Mouse (Mus musculus): ENCODE measurements around the gene Derl3. TPM values are rescaled to one million over a fixed set of nuclear protein-coding genes. Genes with fewer than 3 reads are reported as not detected.

Derl3 gene
- polyA plus RNA-seq, 1 experiment from 2014 or later, result 1.8 TPM

DNA sequence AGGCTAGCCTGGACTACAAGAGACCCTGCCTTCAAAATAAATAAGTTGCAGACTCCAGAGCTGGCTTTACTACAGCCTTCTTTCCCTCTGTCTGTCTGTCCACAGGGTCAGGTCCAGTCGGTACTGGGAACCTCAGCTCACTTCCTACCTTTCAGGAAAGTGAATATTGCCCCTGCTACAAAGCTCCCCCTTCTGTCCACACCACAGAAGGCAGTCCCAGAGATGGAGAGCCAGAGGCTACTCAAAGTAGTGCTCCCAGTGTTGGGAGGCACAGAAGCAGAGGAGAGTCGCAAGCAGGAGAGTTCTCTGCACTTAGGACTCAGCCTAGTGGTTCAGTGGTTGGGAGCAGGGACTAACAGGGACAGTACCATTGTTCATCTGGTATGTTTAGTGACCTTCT is 31.1 kb downstream of the Derl3 start:
- Histone ChIP-seq H3K36me3 (peaks cover 40% of the 10 kb centered on the region), H3K4me1 (replicated peaks) (peaks cover 30% of the 10 kb centered on the region), H3K27me3 (0 out of 2 replicates have a peak, but pooled peaks cover 2% of the 10 kb centered on the region), H3K9ac (no peak overlapping the region), H3K9me3 (no peaks in the 10 kb centered on the region), H3K4me2 (no peak overlapping the region), H3K4me3 (no peak overlapping the region), H3K27ac (no peak overlapping the region)
- 60% methylated on average over 2 of the region's 2 CpGs for WGBS
- no peak for ATAC-seq (ENCODE audit: low FRiP score)

- ATAC-seq (ENCODE audit: low FRiP score), result no peak
- H3K9me3 ChIP-seq, result no peaks in the 10 kb centered on the region
- no peak overlapping the region for H3K4me2 ChIP-seq
- no peak overlapping the region for H3K27ac ChIP-seq
- no peak overlapping the region for H3K9ac ChIP-seq
- 78% methylated on average over 13 of the region's 13 CpGs for WGBS
- H3K36me3 ChIP-seq, result peaks cover 40% of the 10 kb centered on the region
- peaks cover 31% of the 10 kb centered on the region for H3K4me1 ChIP-seq (replicated peaks)
- peaks cover 20% of the 10 kb centered on the region; the same call in 1 of the 2 replicates for H3K27me3 ChIP-seq
- no peak overlapping the region for H3K4me3 ChIP-seq
Measured at GRCm38 (mm10) chr10:75926396-75926795, 33.2 kb downstream of the Derl3 start.

DNA sequence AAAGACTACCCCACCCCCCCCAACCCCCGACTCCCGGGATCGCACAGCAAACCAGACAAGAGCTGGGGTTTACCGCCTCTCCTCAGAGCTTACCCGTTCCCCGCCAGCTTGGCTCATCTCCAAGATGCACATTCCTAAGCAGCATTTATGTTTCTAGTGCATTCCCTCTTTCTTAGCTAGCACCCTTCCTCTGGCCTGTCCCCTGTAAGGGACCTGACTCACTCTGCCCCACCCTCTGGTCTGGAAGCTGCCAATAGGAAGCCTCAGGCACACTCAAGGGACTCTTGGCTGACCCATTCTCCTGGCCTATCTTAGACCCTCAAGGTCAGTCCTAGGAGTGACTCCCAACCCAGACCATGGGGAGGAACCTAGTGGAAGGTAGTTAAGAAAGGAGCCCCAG is 37.1 kb downstream of the Derl3 start:
- H3K9me3 ChIP-seq, result no peaks in the 10 kb centered on the region
- ATAC-seq (ENCODE audit: low FRiP score), result no peak
- H3K4me1 ChIP-seq (replicated peaks), result peaks cover 36% of the 10 kb centered on the region
- peaks cover 24% of the 10 kb centered on the region for H3K36me3 ChIP-seq
- H3K27ac ChIP-seq, result no peak overlapping the region
- H3K4me2 ChIP-seq, result peak overlapping the region; percentile 93
- H3K27me3 ChIP-seq, result peaks cover 41% of the 10 kb centered on the region
- H3K9ac ChIP-seq, result no peak overlapping the region
- 20% methylated on average over 6 of the region's 6 CpGs for WGBS
- H3K4me3 ChIP-seq, result peak overlapping the region; percentile 51

DNA sequence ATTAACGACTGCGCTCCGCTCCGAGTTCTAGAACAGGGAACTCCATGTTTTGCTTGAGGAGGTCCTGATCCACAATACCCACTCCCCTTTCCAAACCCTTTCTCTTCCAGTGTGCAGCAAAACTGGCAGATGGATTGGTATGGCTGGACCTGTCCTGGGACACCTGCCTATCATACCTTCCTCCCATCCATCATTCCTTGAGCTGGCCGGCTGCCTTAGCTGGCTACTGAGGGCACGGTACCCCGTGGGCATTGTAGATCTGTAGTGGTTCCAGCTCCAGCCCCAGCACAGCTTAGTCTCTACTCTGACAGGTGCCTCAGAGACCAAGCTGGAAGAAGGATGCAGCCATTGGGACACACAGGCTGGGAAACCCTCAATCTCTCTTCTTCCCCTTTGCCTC is 38.1 kb downstream of the Derl3 start:
- H3K4me2 ChIP-seq, result peak overlapping the region; percentile 93
- peaks cover 46% of the 10 kb centered on the region for H3K4me1 ChIP-seq (replicated peaks)
- H3K27ac ChIP-seq, result no peak overlapping the region
- H3K27me3 ChIP-seq, result peaks cover 50% of the 10 kb centered on the region
- 24% methylated on average over 7 of the region's 7 CpGs for WGBS
- peak overlapping the region; percentile 87 for H3K9ac ChIP-seq
- peak overlapping the region; percentile 51 for H3K4me3 ChIP-seq
- H3K36me3 ChIP-seq, result peaks cover 16% of the 10 kb centered on the region
- ATAC-seq (ENCODE audit: low FRiP score), result no peak
- H3K9me3 ChIP-seq, result no peaks in the 10 kb centered on the region

DNA sequence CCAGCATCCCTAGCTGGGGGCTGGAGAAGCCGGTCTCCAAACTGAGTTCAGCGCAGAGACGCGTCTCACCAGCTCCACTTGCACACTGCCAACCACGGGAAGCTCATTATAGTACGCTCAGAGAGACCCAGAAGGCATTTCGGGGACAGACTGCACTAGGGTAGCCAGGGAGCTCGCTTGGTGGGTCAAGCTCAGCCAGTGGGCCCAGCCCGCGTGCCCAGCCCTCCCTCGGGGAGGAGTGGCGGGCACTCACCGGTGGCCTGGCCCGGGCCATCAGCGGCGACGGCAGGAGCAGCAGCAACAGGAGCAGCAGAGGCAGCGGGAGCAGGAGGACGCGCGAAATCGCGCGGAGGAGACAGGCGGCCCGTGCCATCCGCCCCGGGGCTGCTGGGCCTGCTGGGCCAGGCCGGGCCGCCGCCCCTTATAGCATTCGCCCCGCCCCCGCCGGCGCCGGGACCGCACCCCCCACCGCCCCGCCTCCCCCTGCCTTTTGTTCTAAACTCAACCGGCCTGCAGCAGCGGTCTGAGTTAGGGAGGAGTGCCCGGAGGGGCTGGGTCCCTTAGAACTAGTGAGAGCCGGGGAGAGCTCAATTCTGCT is 39.0 kb downstream of the Derl3 start:
- peaks cover 59% of the 10 kb centered on the region for H3K27me3 ChIP-seq

DNA sequence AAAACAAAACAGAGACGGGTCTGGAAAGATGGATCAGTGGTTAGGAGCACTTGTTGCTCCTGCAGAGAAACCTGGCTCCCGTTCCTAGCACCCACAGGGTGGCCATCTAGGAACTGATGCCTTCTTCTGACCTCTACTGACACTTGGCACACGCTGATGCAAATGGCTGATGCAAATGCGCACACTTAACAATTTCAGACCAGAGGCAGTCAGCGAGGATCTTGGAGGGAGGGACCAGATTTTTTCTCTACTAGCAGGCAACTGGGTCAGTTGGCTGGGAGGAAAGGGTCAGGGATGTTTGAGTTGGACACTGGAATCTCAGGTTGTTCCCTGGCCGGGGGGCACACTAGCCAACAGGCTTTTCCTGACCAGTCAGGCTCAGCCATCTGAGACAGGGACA is 39.7 kb downstream of the Derl3 start, which contains the start of gene Chchd10:
Gene Chchd10 (plus strand): TSS at position 240 of the 400 bp plus-strand sequence.
- Histone ChIP-seq H3K36me3 (peaks cover 3% of the 10 kb centered on the region; the same call in 1 of the 2 replicates), H3K9ac (peak within 1 kb of the TSS; percentile 87), H3K9me3 (no peaks in the 10 kb centered on the region), H3K4me3 (peak within 1 kb of the TSS; percentile 51), H3K27me3 (peaks cover 66% of the 10 kb centered on the region), H3K27ac (peak within 1 kb of the TSS; percentile 40; the same call in 1 of the 2 replicates), H3K4me2 (peak within 1 kb of the TSS; percentile 93), H3K4me1 (replicated peaks) (peaks cover 56% of the 10 kb centered on the region)
- ATAC-seq (ENCODE audit: low FRiP score), result no peak
- 21% methylated on average over 6 of the region's 6 CpGs for WGBS

More for the DNA sequence above, 39.0 kb downstream of the Derl3 start:
- Histone ChIP-seq H3K4me3 (peak overlapping the region; percentile 51), H3K4me2 (peak overlapping the region; percentile 93), H3K9me3 (no peaks in the 10 kb centered on the region), H3K9ac (peak overlapping the region; percentile 87), H3K4me1 (replicated peaks) (peaks cover 48% of the 10 kb centered on the region), H3K27ac (peak overlapping the region; percentile 40; the same call in 1 of the 2 replicates), H3K36me3 (peaks cover 9% of the 10 kb centered on the region; the same call in 1 of the 2 replicates)
- peak; percentile 37 for ATAC-seq (ENCODE audit: low FRiP score)
- WGBS, result 1% methylated on average over 22 of the region's 44 CpGs

- H3K9me3 ChIP-seq, result no peaks in the 10 kb centered on the region
- no peak overlapping the region for H3K9ac ChIP-seq
- H3K27ac ChIP-seq, result no peak overlapping the region
- ATAC-seq (ENCODE audit: low FRiP score), result no peak
- peaks cover 69% of the 10 kb centered on the region for H3K27me3 ChIP-seq
- peaks cover 54% of the 10 kb centered on the region for H3K4me1 ChIP-seq (replicated peaks)
- peak overlapping the region; percentile 90 for H3K4me2 ChIP-seq
- peak overlapping the region; percentile 57 for H3K4me3 ChIP-seq
- 53% methylated on average over 1 of the region's 1 CpGs for WGBS
- H3K36me3 ChIP-seq, result no peaks in the 10 kb centered on the region
Measured at GRCm38 (mm10) chr10:75934991-75935390, 41.8 kb downstream of the Derl3 start.

- peaks cover 51% of the 10 kb centered on the region for H3K4me1 ChIP-seq (replicated peaks)
- ATAC-seq (ENCODE audit: low FRiP score), result peak; percentile 71
- H3K27ac ChIP-seq, result peak within 1 kb of the TSS; percentile 71; the same call in 1 of the 2 replicates
- H3K27me3 ChIP-seq, result peaks cover 61% of the 10 kb centered on the region
- peak within 1 kb of the TSS; percentile 57 for H3K4me3 ChIP-seq
- peak within 1 kb of the TSS; percentile 75 for H3K9ac ChIP-seq
- 2% methylated on average over 51 of the region's 51 CpGs for WGBS
- H3K4me2 ChIP-seq, result peak within 1 kb of the TSS; percentile 90
- no peaks in the 10 kb centered on the region for H3K9me3 ChIP-seq
- no peaks in the 10 kb centered on the region for H3K36me3 ChIP-seq
Measured at GRCm38 (mm10) chr10:75935680-75936541, 42.7 kb downstream of the Derl3 start, which contains the start of gene Mmp11. Gene Mmp11 (minus strand): TSS chr10:75936496.

DNA sequence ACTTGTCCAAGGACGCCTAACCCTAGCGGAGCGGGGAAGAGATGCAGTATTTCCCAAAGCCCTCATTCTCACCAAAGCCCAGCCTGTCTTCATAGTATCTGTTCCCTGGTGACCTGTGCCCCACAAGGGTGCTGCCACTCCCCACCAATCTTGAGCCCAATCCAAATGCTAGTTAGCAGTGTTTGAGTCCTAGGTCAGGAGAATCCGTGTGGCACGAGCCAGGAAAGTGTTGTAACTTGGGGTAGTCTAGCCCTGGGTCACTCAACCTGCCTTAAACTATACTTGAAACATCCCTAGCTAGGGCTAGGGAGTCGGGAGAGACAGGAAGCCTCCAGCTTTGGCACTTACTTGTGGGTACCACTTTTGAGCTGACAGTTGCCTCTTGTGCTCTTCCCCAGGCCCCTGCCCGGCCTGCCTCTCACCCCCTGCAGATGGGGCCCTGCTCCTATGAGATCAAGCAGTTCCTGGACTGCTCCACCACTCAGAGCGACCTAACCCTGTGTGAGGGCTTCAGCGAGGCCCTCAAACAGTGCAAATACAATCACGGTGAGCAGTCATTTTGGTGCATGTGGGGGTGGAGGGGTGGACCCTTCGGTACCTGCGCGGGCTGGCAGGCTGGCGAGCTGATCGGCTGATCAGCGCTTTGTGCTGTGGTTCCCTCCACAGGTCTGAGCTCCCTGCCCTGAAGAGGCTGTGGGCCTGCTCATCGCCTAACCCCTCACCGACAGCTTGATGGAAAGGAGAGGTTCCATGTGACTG is 43.9 kb downstream of the Derl3 start:
- H3K4me1 ChIP-seq (replicated peaks), result peaks cover 42% of the 10 kb centered on the region
- H3K4me3 ChIP-seq, result no peak overlapping the region
- no peaks in the 10 kb centered on the region for H3K36me3 ChIP-seq
- ATAC-seq (ENCODE audit: low FRiP score), result no peak
- H3K9me3 ChIP-seq, result no peaks in the 10 kb centered on the region
- H3K9ac ChIP-seq, result no peak overlapping the region
- WGBS, result 31% methylated on average over 18 of the region's 18 CpGs
- H3K27me3 ChIP-seq, result peaks cover 51% of the 10 kb centered on the region
- peak overlapping the region; percentile 90; the same call in 1 of the 2 replicates for H3K4me2 ChIP-seq
- H3K27ac ChIP-seq, result no peak overlapping the region

DNA sequence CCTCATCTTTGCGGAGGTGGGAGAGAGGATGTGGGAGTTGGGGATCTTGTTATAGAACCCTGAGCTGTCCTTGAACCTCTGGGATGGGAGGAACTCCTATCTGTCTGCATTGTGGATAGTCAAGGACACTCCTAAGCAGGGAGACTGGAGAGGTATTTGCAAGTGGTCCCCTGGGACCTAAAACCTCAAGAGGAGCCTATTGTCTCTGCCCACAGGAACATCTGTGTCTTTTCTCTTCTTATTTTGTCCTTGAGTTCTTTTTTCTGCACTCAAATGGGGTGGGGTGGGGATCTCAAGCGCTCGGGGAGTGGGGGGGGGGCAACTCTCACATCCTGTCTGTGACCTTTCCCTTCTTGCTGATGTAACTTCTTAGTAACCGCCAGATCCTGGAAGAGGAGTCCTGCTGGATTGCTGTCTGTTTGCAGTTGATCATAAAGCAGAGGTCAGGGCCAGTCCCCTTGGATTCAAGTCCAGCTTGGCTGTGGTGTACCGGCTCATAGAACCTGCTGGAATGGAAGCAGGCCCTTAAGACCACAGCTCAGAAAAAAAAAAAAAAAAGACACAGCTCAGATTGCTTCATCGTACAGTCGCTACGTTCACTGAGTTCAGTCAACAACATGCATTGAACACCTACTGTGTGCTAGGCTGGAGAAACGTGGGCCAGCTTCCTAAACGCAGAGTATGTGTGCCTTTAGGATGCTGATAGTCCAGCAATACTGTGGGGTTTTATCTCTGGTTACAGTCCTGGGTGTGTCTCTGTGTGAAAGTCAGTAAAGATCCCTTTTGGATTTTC is 44.8 kb downstream of the Derl3 start:
- H3K4me1 ChIP-seq (replicated peaks), result peaks cover 33% of the 10 kb centered on the region
- WGBS, result 52% methylated on average over 9 of the region's 10 CpGs
- peaks cover 45% of the 10 kb centered on the region for H3K27me3 ChIP-seq
- no peak overlapping the region for H3K4me2 ChIP-seq
- H3K4me3 ChIP-seq, result no peak overlapping the region
- no peak for ATAC-seq (ENCODE audit: low FRiP score)
- H3K9me3 ChIP-seq, result no peaks in the 10 kb centered on the region
- H3K9ac ChIP-seq, result no peak overlapping the region
- H3K27ac ChIP-seq, result no peak overlapping the region
- no peaks in the 10 kb centered on the region for H3K36me3 ChIP-seq

DNA sequence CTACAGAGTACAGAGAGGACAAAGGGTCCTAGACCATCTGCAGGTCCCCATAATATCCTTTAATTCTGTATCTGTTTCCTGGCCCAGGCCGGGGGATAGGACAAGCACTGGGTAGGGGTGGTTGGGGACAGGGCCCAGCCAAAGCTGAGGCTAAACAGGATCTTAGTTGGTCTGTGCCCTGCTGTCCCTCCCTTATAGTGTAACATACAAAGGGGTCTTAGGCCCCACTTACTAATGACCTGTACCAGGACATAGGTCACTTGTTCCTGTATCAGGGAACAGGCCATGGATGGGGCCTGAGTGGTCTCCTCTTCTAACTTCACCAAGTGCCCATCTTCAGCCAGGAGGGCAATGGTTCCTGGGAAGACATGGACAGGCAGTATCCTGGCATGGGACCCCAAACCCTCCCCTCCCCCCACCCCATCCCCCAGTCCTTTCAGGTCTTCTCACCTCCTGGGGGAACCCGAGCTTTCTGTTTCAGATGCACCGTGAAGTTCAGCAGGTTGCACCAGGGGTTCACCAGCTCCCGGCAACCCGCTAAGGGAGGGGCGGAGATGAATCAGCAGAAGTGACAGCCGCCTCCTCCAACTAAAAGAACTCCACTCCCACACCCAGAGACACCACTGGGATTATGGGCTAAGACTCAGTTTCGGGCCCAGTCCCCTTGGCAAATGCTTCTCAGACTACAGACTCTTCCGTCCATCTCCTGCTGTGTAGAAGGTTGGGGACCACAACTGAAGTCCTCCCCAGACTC is 46.4 kb downstream of the Derl3 start:
- 40% methylated on average over 9 of the region's 9 CpGs for WGBS
- Histone ChIP-seq H3K4me1 (replicated peaks) (peaks cover 45% of the 10 kb centered on the region), H3K9ac (no peak overlapping the region), H3K27me3 (peaks cover 41% of the 10 kb centered on the region), H3K9me3 (no peaks in the 10 kb centered on the region), H3K4me3 (no peak overlapping the region), H3K27ac (no peak overlapping the region), H3K4me2 (no peak overlapping the region), H3K36me3 (no peaks in the 10 kb centered on the region)
- no peak for ATAC-seq (ENCODE audit: low FRiP score)
